Mouse (Mus musculus): Measurements from ENCODE around the gene Inafm2. TPM values are rescaled to one million over a fixed set of nuclear protein-coding genes. Genes with fewer than 3 reads are reported as not detected.

The Inafm2 gene
- 10.6 and 19.2 TPM in 2 replicates for polyA plus RNA-seq (2015; fragmentation: Nextera tagmentation; extraction: Ambion mirVana)

GRCm38 (mm10) chr2:118745232-118745884, at the start of gene Inafm2:
Inafm2 (plus strand) TSS chr2:118745758.

DNA sequence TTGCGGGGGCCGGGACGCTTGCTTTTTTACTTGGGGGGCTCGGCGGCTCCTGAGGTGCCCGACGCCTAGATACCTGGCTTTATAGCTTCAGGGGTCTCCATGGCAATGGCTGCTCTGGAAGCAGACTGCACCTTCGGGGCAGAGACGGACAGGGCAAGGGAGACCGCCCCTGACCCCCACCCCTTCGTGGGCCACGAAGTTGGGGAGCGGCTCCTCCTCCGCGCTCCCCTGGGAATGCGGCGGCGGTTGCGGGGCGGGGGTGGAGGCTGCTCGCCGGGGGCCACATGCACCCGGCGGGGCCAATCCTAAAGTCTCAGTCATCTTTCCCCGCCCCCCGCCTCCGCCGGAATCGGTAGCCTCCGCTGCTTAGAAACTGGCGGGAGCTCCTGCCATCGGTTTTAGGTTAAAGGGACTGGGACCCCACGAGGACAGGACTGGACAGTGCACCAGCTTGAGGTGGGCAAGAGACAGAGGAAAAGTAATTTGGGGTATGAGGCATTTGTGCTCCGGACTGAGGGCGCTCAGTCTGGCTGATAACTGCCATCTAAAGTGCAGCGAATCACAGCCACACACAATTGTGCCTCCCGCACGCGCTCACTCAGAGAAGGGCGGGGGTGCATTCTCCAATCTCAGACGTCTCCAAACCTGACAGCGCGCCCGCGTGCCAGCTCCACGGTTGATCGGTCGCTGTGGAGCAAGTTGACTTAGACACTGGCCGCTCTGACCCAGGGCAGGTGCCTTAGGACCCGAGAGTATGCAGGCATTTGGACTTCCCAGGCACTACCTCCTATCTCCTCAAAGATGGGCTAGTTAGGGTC, 41.4 kb upstream of the Inafm2 start, which contains the start of gene Ankrd63:
Ankrd63 (minus strand) TSS at position 51 of the 818 bp plus-strand sequence.

DNA sequence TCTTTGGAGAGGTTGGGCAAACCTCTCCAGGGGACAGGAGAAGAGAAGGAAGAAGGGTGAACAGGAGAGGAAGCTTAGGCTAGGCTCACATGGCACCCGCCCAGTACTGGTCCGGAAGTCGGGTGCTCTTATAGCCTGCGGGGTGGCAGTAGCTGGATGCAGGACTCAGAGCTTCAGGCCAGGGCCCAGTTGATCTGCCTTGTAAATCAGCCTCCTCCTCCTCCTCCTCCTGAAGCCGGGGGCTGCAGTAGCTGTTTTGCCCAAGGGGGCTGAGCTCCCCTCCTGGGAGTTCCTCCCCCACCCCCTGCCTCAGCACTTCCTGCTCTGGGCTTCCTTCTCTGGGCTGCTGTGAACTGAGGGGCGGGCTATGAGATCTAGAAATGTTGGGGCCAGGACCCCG, 17.2 kb upstream of the Inafm2 start, which contains the start of gene Plcb2:
Plcb2 (minus strand) TSS at position 102 of the 400 bp plus-strand sequence.

GRCm38 (mm10) chr2:118761906-118762783, 16.6 kb downstream of the Inafm2 start, which contains the start of gene Ccdc9b:
Ccdc9b (minus strand) TSS chr2:118762661.

GRCm38 (mm10) chr2:118772158-118772874, 26.8 kb downstream of the Inafm2 start, which contains the start of gene Phgr1:
Phgr1 (plus strand) TSS chr2:118772769.

DNA sequence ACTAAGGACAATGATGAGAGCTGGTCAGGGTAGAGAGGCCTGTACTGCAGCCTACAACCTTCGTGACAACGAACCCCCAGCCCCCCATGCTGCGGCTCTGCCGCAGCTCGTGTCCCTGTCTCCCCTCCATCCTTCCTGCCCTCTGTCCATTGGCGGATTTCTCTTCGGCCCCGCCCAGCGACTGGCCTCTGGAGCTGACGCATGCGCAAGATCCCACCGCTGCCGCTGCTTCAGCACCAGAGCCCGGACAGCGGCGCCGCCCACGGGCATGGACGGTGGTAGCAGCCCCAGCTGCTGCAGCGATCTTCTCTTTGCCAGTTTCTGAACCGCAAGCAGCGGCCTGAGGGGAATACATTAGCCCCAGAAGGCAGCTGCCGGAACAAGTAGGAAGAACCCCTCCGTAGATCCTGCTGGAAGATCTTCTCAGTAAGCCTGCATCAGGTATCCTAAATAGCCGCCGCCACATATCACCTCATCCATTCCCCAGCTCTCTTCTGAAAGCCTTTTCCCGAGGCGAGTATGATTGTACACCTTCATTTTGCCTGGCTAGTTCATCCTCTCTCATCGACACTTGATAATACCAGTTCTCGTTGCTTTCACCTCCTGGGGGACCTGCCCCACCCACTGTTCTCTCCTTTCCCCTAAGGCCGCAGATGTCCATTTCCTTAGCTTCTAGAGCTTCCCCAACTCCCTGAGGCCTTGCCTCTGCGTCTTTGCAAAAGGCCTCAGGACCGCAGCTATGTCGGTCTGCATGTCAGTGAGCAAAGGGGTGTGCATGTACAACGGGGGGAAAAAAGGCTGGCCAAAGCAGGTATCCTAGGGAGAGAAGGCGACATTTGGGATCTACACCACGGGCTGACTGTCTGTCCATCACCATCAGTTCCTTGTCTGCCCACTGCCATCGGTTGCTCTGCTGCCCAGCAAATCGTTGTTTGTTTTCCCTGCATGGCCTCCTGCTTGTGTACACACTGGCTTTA, 34.2 kb downstream of the Inafm2 start, which contains the start of gene Disp2:
Disp2 (plus strand) TSS at position 216 of the 977 bp plus-strand sequence.

Other genes with a start within 250 kb of the Inafm2 start
- gene Bmf, start 196.1 kb upstream of the Inafm2 start, polyA plus RNA-seq (2015; fragmentation: Nextera tagmentation; extraction: Ambion mirVana), result 2.9 TPM in 2 replicates
- gene Bub1b, start 147.5 kb upstream of the Inafm2 start, polyA plus RNA-seq (2015; fragmentation: Nextera tagmentation; extraction: Ambion mirVana), result 12.3 and 15.2 TPM in 2 replicates
- 3.3 and 5.1 TPM in 2 replicates for gene Pak6, start 82.5 kb upstream of the Inafm2 start, polyA plus RNA-seq (2015; fragmentation: Nextera tagmentation; extraction: Ambion mirVana)
- 0.12 TPM in 1 of 2 replicates, not detected in the other for gene Ankrd63, start 41.8 kb upstream of the Inafm2 start, polyA plus RNA-seq (2015; fragmentation: Nextera tagmentation; extraction: Ambion mirVana)
- gene Plcb2, start 17.3 kb upstream of the Inafm2 start, polyA plus RNA-seq (2015; fragmentation: Nextera tagmentation; extraction: Ambion mirVana), result 0.47 and 0.99 TPM in 2 replicates
- gene Ccdc9b, start 16.9 kb downstream of the Inafm2 start, polyA plus RNA-seq (2015; fragmentation: Nextera tagmentation; extraction: Ambion mirVana), result 0.91 and 1.4 TPM in 2 replicates
- 0.85 TPM in 1 of 2 replicates, not detected in the other for gene Phgr1, start 27.0 kb downstream of the Inafm2 start, polyA plus RNA-seq (2015; fragmentation: Nextera tagmentation; extraction: Ambion mirVana)
- gene Disp2, start 34.0 kb downstream of the Inafm2 start, polyA plus RNA-seq (2015; fragmentation: Nextera tagmentation; extraction: Ambion mirVana), result 19.1 and 24.7 TPM in 2 replicates
- gene Knstrn, start 68.2 kb downstream of the Inafm2 start, polyA plus RNA-seq (2015; fragmentation: Nextera tagmentation; extraction: Ambion mirVana), result 34.3 and 42.8 TPM in 2 replicates
- gene Ivd, start 116.2 kb downstream of the Inafm2 start, polyA plus RNA-seq (2015; fragmentation: Nextera tagmentation; extraction: Ambion mirVana), result 45.0 and 86.9 TPM in 2 replicates
- gene Bahd1, start 154.6 kb downstream of the Inafm2 start, polyA plus RNA-seq (2015; fragmentation: Nextera tagmentation; extraction: Ambion mirVana), result 6.2 and 16.8 TPM in 2 replicates
- 18.6 and 23.9 TPM in 2 replicates for gene Chst14, start 180.7 kb downstream of the Inafm2 start, polyA plus RNA-seq (2015; fragmentation: Nextera tagmentation; extraction: Ambion mirVana)